Mouse (Mus musculus): ENCODE data around the gene Nhlh2. TPM values are rescaled to one million over a fixed set of nuclear protein-coding genes. Genes with fewer than 3 reads are reported as not detected.

Gene Nhlh2
- total and polyA plus RNA-seq, 3 experiments = not detected

GRCm38 (mm10) chr3:102060065-102060464 is 50.2 kb downstream of the Nhlh2 start:
- Histone ChIP-seq H3K79me2 (ENCODE audit: control insufficient read depth, insufficient read depth, low read length, poor library complexity) (no peaks in the 10 kb centered on the region), H3K36me3 (ENCODE audit: control insufficient read depth in 1 of 2, insufficient read depth in 2 of 2, low read length in 2 of 2) (no peaks in the 10 kb centered on the region), H3K4me3 (ENCODE audit: control insufficient read depth in 1 of 2, insufficient read depth in 1 of 2, low read depth in 2 of 2, low read length in 2 of 2) (no peak overlapping the region), H3K9ac (ENCODE audit: control insufficient read depth, low read depth, low read length, poor library complexity, severe bottlenecking) (no peak overlapping the region), H3K27me3 (ENCODE audit: control insufficient read depth in 1 of 2, insufficient read depth in 2 of 2, low read length in 2 of 2) (no peaks in the 10 kb centered on the region), H3K4me1 (ENCODE audit: control insufficient read depth in 1 of 2, insufficient read depth in 2 of 2, low read length in 2 of 2) (no peaks in the 10 kb centered on the region), H3K27ac (ENCODE audit: control insufficient read depth, low read depth, low read length) (no peak overlapping the region), H3K9me3 (replicated peaks; ENCODE audit: insufficient read depth, low read length) (no peaks in the 10 kb centered on the region)
- DNase-seq (ENCODE audit: low read depth, low spot score) = no peak
- TF ChIP-seq SIN3A (IDR thresholded peaks at IDR 0.05; ENCODE audit: low read length) (no peak), POLR2AphosphoS2 (IDR thresholded peaks at IDR 0.05; ENCODE audit: low read length) (no peak), ZMIZ1 (IDR thresholded peaks at IDR 0.05; ENCODE audit: low read depth, low read length) (no peak), MAX (IDR thresholded peaks at IDR 0.05; ENCODE audit: low read length) (no peak)

GRCm38 (mm10) chr3:102061923-102062670 is 52.2 kb downstream of the Nhlh2 start:
- no peaks in the 10 kb centered on the region for H3K79me2 ChIP-seq (ENCODE audit: control insufficient read depth, insufficient read depth, low read length, poor library complexity)
- DNase-seq (ENCODE audit: low read depth, low spot score) = peak; percentile 5

GRCm38 (mm10) chr3:102062671-102063010 is 52.8 kb downstream of the Nhlh2 start:
- Histone ChIP-seq H3K36me3 (ENCODE audit: control insufficient read depth in 1 of 2, insufficient read depth in 2 of 2, low read length in 2 of 2) (no peaks in the 10 kb centered on the region), H3K27ac (ENCODE audit: control insufficient read depth, low read depth, low read length) (no peak overlapping the region), H3K79me2 (ENCODE audit: control insufficient read depth, insufficient read depth, low read length, poor library complexity) (no peaks in the 10 kb centered on the region), H3K27me3 (ENCODE audit: control insufficient read depth in 1 of 2, insufficient read depth in 2 of 2, low read length in 2 of 2) (no peaks in the 10 kb centered on the region), H3K4me1 (ENCODE audit: control insufficient read depth in 1 of 2, insufficient read depth in 2 of 2, low read length in 2 of 2) (no peaks in the 10 kb centered on the region), H3K4me3 (ENCODE audit: control insufficient read depth in 1 of 2, insufficient read depth in 1 of 2, low read depth in 2 of 2, low read length in 2 of 2) (no peak overlapping the region), H3K9me3 (replicated peaks; ENCODE audit: insufficient read depth, low read length) (no peaks in the 10 kb centered on the region), H3K9ac (ENCODE audit: control insufficient read depth, low read depth, low read length, poor library complexity, severe bottlenecking) (no peak overlapping the region)
- TF ChIP-seq KAT2A (conservative IDR thresholded peaks at IDR 0.05; ENCODE audit: low read depth, low read length) = no peak
- DNase-seq (ENCODE audit: low read depth, low spot score) = no peak

More at GRCm38 (mm10) chr3:102061923-102062670, 52.2 kb downstream of the Nhlh2 start:
- H3K9ac ChIP-seq (ENCODE audit: control insufficient read depth, low read depth, low read length, poor library complexity, severe bottlenecking) = no peak overlapping the region
- no peak overlapping the region for H3K4me3 ChIP-seq (ENCODE audit: control insufficient read depth in 1 of 2, insufficient read depth in 1 of 2, low read depth in 2 of 2, low read length in 2 of 2)
- no peaks in the 10 kb centered on the region for H3K4me1 ChIP-seq (ENCODE audit: control insufficient read depth in 1 of 2, insufficient read depth in 2 of 2, low read length in 2 of 2)
- H3K27ac ChIP-seq (ENCODE audit: control insufficient read depth, low read depth, low read length) = no peak overlapping the region
- peak; percentile 24; the same call in 1 of the 2 replicates for TF ChIP-seq SMC3 (IDR thresholded peaks at IDR 0.05; ENCODE audit: low read depth, low read length)
- no peak for TF ChIP-seq NELFE (IDR thresholded peaks at IDR 0.05; ENCODE audit: low read depth, low read length)
- TF ChIP-seq CTCF (IDR thresholded peaks at IDR 0.05 in 2 of 3, conservative IDR thresholded peaks at IDR 0.05 in 1 of 3; ENCODE audit: control insufficient read depth in 1 of 3, insufficient read depth in 1 of 3, low read depth in 2 of 3, low read length in 3 of 3, poor library complexity in 1 of 3, severe bottlenecking in 1 of 3) = peak; percentile 24 to 53 (median 47)
- H3K27me3 ChIP-seq (ENCODE audit: control insufficient read depth in 1 of 2, insufficient read depth in 2 of 2, low read length in 2 of 2) = no peaks in the 10 kb centered on the region
- no peaks in the 10 kb centered on the region for H3K36me3 ChIP-seq (ENCODE audit: control insufficient read depth in 1 of 2, insufficient read depth in 2 of 2, low read length in 2 of 2)
- H3K9me3 ChIP-seq (replicated peaks; ENCODE audit: insufficient read depth, low read length) = no peaks in the 10 kb centered on the region

Data from MEL (cell line).